Mouse (Mus musculus) embryonic facial prominence, embryonic 15.5 days (tissue): Measurements from ENCODE around the gene Stab1. TPM values are rescaled to one million over a fixed set of nuclear protein-coding genes. Genes with fewer than 3 reads are reported as not detected.
A peak's percentile ranks its signal among the peaks of the same experiment; 100 is the strongest.

Experiments
- ATAC-seq: fragments of 200-750 bp; cut with Nextera tagmentation; 2 replicates; pipeline ENCODE4 v1.8.0; 2017; ENCODE audit warnings: low read depth, moderate TSS enrichment; ENCODE audit not compliant: insufficient number of reproducible peaks, low FRiP score, low TSS enrichment
- H3K27ac ChIP-seq: fragments of 300-500 bp; sonication (generic); replicated peaks from 2 replicates; pipeline ENCODE4 v1.5.1; 2015; ENCODE audit warnings: mild to moderate bottlenecking, inconsistent platforms
- H3K27me3 ChIP-seq: fragments of 300-500 bp; sonication (generic); 2 replicates; pipeline ENCODE4 v1.6.1; 2015; ENCODE audit warnings: inconsistent platforms
- H3K36me3 ChIP-seq: fragments of 300-500 bp; sonication (generic); 2 replicates; pipeline ENCODE4 v1.6.1; 2015; ENCODE audit warnings: mild to moderate bottlenecking, inconsistent platforms
- H3K4me1 ChIP-seq: fragments of 300-500 bp; sonication (generic); 2 replicates; pipeline ENCODE4 v1.6.1; 2015; ENCODE audit warnings: inconsistent platforms
- H3K4me2 ChIP-seq: fragments of 300-500 bp; sonication (generic); replicated peaks from 2 replicates; pipeline ENCODE4 v1.6.1; 2015; ENCODE audit warnings: mild to moderate bottlenecking, inconsistent platforms
- H3K4me3 ChIP-seq: fragments of 300-500 bp; sonication (generic); replicated peaks from 2 replicates; pipeline ENCODE4 v1.5.1; 2015; ENCODE audit warnings: mild to moderate bottlenecking, inconsistent platforms
- H3K9ac ChIP-seq: fragments of 300-500 bp; sonication (generic); 2 replicates; pipeline ENCODE4 v1.6.1; 2015; ENCODE audit warnings: inconsistent platforms
- H3K9me3 ChIP-seq: fragments of 300-500 bp; sonication (generic); replicated peaks from 2 replicates; pipeline ENCODE4 v1.6.1; 2016; ENCODE audit warnings: inconsistent platforms
- WGBS: fragments of 180-500 bp; shearing (Covaris S2); methylation state at CpG from one replicate; pipeline ENCODE4 v1.1.7; 2015; 5-methylcytosine and 5-hydroxymethylcytosine counted together
- polyA plus RNA-seq: library from polyadenylated mRNA; unstranded; fragments of >200 nt; fragmentation: Nextera tagmentation; extraction: Ambion mirVana; gene quantifications from 2 replicates; pipeline ENCODE4 v1.2.1, GENCODE M21; 2015

The Stab1 gene
- polyA plus RNA-seq, 1 experiment from 2014 or later, result 50.6 TPM

GRCm38 (mm10) chr14:31206472-31206981 is 38.1 kb upstream of the Stab1 start:
- ATAC-seq, result peak; percentile 80
- peak overlapping the region; percentile 78 for H3K4me3 ChIP-seq

DNA sequence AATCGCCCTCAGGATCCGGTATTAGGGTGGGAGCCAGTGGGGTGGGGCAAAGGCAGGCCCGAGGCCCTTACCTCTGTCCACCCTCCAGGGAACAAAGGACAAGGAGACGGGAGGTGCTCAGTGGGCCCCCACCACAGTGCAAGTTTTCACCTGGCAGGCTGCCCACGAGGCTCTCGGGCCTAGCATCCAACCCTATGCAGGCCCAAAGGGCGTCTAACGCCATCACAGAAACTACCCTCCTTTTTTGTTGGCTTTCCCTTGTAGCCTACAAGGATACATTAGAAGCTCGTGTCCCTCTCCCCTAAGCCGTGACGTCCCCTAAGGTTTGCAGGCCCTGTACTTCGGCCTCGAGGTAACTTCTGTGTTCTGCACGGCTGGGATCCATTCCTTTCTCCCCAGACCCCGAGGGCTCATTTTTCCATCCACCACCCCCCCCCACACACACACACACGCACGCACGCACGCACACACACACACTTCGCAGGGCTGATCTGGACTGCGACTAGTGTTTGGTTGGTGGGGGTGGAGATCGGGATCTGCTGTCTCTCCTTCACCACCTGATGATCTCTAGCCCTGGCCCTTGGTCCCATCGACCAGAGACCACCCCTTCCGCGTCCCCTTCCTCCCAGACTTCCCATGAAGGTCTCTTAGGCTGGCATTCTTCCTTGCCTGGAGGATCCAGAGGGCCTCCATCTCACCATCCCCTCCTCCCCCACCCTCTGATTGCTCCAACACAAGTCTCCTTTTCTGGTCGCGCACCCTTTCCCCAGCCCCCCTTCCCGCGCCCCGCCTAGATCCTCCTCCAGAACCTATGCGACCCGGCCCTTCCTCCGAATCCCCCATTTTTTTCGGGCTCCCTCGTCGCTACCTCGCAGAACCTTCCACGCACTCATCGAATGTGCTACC is 37.4 kb upstream of the Stab1 start:
- peak; percentile 63 for ATAC-seq
- WGBS, result under 1% methylated on average over 39 of the region's 39 CpGs
- Histone ChIP-seq H3K4me2 (peak overlapping the region; percentile 86), H3K27me3 (no peaks in the 10 kb centered on the region), H3K9me3 (no peaks in the 10 kb centered on the region), H3K27ac (peak overlapping the region; percentile 94), H3K4me1 (peaks cover 24% of the 10 kb centered on the region), H3K36me3 (peaks cover 33% of the 10 kb centered on the region), H3K9ac (peak overlapping the region; percentile 80), H3K4me3 (peak overlapping the region; percentile 78)

More at GRCm38 (mm10) chr14:31206472-31206981, 38.1 kb upstream of the Stab1 start:
- H3K27me3 ChIP-seq, result no peaks in the 10 kb centered on the region
- under 1% methylated on average over 47 of the region's 48 CpGs for WGBS
- H3K36me3 ChIP-seq, result peaks cover 28% of the 10 kb centered on the region
- peak overlapping the region; percentile 94 for H3K27ac ChIP-seq
- H3K9me3 ChIP-seq, result no peaks in the 10 kb centered on the region
- peaks cover 24% of the 10 kb centered on the region for H3K4me1 ChIP-seq
- H3K4me2 ChIP-seq, result peak overlapping the region; percentile 86
- H3K9ac ChIP-seq, result peak overlapping the region; percentile 80

- no peaks in the 10 kb centered on the region for H3K27me3 ChIP-seq
- no peak for ATAC-seq
- peaks cover 39% of the 10 kb centered on the region for H3K36me3 ChIP-seq
- peak overlapping the region; percentile 86 for H3K4me2 ChIP-seq
- H3K4me1 ChIP-seq, result peaks cover 29% of the 10 kb centered on the region
- peak overlapping the region; percentile 94 for H3K27ac ChIP-seq
- no peaks in the 10 kb centered on the region for H3K9me3 ChIP-seq
- 10% methylated on average over 8 of the region's 8 CpGs for WGBS
- H3K4me3 ChIP-seq, result peak overlapping the region; percentile 78
- peak overlapping the region; percentile 80 for H3K9ac ChIP-seq
Observed at GRCm38 (mm10) chr14:31205244-31205561, 36.8 kb upstream of the Stab1 start.

DNA sequence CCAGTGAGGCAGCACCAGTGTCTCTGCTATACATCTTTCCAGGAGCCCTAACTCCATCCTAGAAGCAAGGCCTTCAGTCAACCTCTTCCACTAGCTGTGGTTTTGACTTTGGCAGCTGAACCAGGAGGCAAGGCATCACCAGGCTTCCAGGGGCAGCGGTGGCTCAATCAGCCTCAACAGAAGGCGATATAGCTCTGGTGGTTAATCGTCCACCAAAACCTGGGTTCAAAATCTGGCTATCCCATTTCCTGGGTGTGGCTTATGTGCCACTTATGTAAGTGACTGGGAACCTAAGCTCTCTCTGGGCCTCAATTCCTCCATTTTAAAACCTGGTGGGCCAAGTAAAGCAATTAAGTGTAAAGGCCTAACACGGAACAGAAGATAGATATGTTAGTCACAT is 36.4 kb upstream of the Stab1 start:
- Histone ChIP-seq H3K36me3 (peaks cover 43% of the 10 kb centered on the region), H3K9me3 (no peaks in the 10 kb centered on the region), H3K4me2 (peak overlapping the region; percentile 86), H3K27me3 (no peaks in the 10 kb centered on the region), H3K27ac (peak overlapping the region; percentile 94), H3K9ac (peak overlapping the region; percentile 80), H3K4me3 (peak overlapping the region; percentile 78), H3K4me1 (peaks cover 32% of the 10 kb centered on the region)
- WGBS, result 63% methylated on average over 4 of the region's 4 CpGs
- no peak for ATAC-seq

GRCm38 (mm10) chr14:31200038-31200437 is 31.6 kb upstream of the Stab1 start:
- Histone ChIP-seq H3K9ac (no peak overlapping the region), H3K4me2 (no peak overlapping the region), H3K27me3 (no peaks in the 10 kb centered on the region), H3K27ac (no peak overlapping the region), H3K4me3 (no peak overlapping the region), H3K36me3 (peaks cover 77% of the 10 kb centered on the region), H3K9me3 (no peaks in the 10 kb centered on the region), H3K4me1 (peaks cover 32% of the 10 kb centered on the region)
- WGBS, result 88% methylated on average over 3 of the region's 3 CpGs
- ATAC-seq, result no peak

- H3K9ac ChIP-seq, result no peak overlapping the region
- no peak overlapping the region for H3K4me3 ChIP-seq
- no peak overlapping the region for H3K4me2 ChIP-seq
- H3K27me3 ChIP-seq, result no peaks in the 10 kb centered on the region
- no peak for ATAC-seq
- WGBS, result 88% methylated on average over 7 of the region's 7 CpGs
- peaks cover 32% of the 10 kb centered on the region for H3K4me1 ChIP-seq
- no peak overlapping the region; the same call in 1 of the 2 replicates for H3K27ac ChIP-seq
- no peaks in the 10 kb centered on the region for H3K9me3 ChIP-seq
- peaks cover 80% of the 10 kb centered on the region for H3K36me3 ChIP-seq
Observed at GRCm38 (mm10) chr14:31199599-31199998, 31.2 kb upstream of the Stab1 start.

DNA sequence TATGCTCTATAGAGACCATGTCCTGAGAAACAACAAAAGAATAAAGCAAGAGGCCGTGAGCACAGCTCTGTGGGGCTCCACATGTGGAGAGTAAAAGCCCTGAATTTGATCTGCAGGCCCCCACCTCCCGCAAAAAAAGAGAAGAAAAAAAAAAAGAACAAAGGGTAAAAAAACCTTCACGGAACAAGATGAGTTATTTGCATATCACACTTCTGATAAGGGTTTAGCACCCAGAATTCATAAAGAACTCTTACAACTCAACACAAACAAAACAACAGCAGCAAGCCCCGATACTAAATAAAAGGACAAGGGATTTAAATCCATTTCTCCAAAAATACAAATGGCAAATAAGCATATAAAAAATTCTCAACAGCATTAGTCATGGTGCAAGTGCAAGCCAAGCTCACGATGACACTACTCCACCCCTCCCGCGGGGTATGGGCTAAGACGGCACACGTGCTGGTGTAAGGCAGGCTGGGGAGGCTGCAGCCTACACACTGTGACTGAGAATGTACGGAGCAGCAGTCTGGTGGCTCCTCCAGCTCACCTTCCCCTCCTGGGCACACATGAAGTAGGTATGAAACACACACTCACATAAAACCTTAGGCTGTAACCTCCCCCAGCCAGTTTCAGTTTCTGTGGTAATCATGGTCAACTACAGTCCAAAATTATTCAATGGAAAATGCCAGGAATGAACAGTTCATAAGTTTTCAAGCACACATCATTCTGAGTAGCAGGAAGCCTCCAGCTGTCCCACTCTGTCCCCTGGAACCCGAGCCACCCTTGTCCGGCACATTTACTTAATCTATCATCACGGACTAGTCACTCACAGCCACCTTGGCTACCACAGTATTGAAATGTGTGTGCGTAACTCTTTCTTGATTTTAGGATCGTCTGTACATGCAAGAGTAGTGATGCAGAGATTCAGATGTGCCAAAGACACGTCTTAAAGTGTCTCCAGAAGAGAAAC is 29.4 kb upstream of the Stab1 start:
- peaks cover 81% of the 10 kb centered on the region for H3K36me3 ChIP-seq
- no peaks in the 10 kb centered on the region for H3K9me3 ChIP-seq
- H3K27me3 ChIP-seq, result no peaks in the 10 kb centered on the region
- no peak overlapping the region for H3K4me2 ChIP-seq
- ATAC-seq, result peak; percentile 77
- H3K9ac ChIP-seq, result no peak overlapping the region
- peaks cover 23% of the 10 kb centered on the region for H3K4me1 ChIP-seq
- 52% methylated on average over 16 of the region's 16 CpGs for WGBS
- peak overlapping the region; percentile 56 for H3K27ac ChIP-seq
- H3K4me3 ChIP-seq, result no peak overlapping the region

- no peaks in the 10 kb centered on the region for H3K9me3 ChIP-seq
- no peak overlapping the region for H3K4me3 ChIP-seq
- no peaks in the 10 kb centered on the region for H3K27me3 ChIP-seq
- no peak overlapping the region for H3K9ac ChIP-seq
- 0 out of 2 replicates have a peak overlapping the region, but pooled peaks have one; percentile 63 for H3K27ac ChIP-seq
- peaks cover 23% of the 10 kb centered on the region for H3K4me1 ChIP-seq
- no peak overlapping the region for H3K4me2 ChIP-seq
- ATAC-seq, result no peak
- peaks cover 83% of the 10 kb centered on the region for H3K36me3 ChIP-seq
Observed at GRCm38 (mm10) chr14:31195968-31196367, 27.5 kb upstream of the Stab1 start.

DNA sequence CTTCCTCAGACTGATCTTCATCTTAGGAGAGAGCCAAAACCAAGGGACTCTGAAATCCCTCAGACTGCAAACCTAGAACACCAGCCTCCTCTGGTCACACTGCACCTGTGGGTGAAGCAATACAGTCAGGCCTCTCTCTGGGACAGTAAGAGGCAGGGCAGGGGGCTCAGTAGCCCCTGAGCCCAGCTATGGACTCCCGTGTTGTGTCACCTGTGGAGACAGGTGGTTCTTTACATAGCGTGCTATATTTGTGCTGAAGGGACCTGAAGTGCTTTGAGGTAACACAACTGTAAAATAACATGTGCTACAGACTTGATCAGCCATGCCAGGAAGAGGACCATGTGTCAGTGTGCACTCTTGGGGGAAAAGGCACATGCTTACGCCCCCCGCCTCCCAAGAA is 27.1 kb upstream of the Stab1 start:
- Histone ChIP-seq H3K4me2 (no peak overlapping the region), H3K4me1 (peaks cover 21% of the 10 kb centered on the region), H3K27ac (0 out of 2 replicates have a peak overlapping the region, but pooled peaks have one; percentile 63), H3K9ac (no peak overlapping the region), H3K36me3 (peaks cover 83% of the 10 kb centered on the region), H3K27me3 (no peaks in the 10 kb centered on the region), H3K4me3 (no peak overlapping the region), H3K9me3 (no peaks in the 10 kb centered on the region)
- WGBS, result 87% methylated on average over 4 of the region's 4 CpGs
- ATAC-seq, result no peak

DNA sequence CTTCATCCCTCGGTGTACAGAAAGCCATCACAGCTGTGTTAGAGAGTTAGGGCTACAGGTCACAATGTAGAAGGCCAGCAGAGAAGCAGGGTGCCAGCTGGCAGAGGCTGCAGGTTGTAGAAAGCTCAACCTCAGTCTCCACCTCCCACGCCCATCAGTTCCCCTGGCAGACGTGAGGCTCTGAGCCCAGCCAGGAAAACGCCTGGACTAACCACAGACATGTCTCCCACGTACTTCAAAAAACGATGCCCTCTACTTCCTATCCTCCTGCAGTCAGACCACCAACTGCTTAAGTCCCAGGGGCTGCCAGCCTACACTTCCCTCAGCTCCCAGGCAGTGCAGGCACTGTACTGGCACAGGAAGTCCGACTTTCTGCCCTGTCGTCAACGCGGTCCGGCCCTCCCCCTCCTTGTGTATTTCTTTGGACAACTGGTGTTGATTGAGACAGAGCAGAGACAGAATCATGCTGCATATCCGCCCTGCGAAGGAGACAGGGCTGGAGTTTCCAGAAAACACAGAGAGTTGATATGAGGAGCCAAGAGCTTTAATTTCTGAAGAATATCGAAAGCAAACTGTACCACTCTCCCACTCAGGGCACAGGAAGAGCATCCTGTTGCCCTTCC is 26.6 kb upstream of the Stab1 start:
- Histone ChIP-seq H3K27me3 (no peaks in the 10 kb centered on the region), H3K9ac (no peak overlapping the region), H3K27ac (peak overlapping the region; percentile 63; the same call in 1 of the 2 replicates), H3K4me1 (peaks cover 16% of the 10 kb centered on the region), H3K4me3 (no peak overlapping the region), H3K9me3 (no peaks in the 10 kb centered on the region), H3K36me3 (peaks cover 83% of the 10 kb centered on the region), H3K4me2 (no peak overlapping the region)
- no peak for ATAC-seq
- 66% methylated on average over 14 of the region's 14 CpGs for WGBS
